Mouse (Mus musculus): ENCODE data around the gene Phyhipl. TPM values are rescaled to one million over a fixed set of nuclear protein-coding genes. Genes with fewer than 3 reads are reported as not detected.

Gene Phyhipl
- polyA plus RNA-seq, 1 experiment: 0.28 TPM

- 3% methylated on average over 110 of the region's 124 CpGs for WGBS
These were observed 56.4 kb downstream of the Phyhipl start for GRCm38 (mm10) chr10:70599126-70599924.

DNA sequence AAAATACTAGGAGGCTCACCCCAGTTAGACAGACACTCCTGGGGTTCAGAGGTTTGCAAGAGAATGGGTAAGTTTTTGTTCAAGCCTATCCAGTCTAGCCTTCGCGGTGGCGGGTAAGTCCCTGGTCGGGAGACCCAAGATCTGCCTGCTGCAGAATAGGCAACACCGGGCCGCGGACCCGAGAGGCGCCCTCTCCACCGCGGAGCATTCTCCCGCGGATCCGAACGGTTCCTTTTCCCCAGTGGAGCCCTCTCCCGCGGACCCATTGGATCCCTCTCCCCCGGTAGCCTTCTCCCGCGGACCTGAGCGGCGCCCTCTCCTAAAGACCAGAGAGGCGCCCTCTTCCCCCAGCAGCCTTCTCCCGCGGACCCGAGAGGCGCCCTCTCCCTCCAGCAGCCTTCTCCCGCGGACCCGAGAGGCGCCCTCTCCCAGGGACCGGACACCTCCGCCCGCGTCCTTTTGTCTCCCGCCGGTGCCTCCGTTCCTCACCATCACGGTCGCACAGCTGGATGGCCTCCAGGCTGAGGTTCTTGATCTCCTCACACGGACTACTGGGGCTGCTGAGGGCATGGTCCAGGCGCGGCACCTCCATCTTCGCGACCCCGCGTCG is 57.1 kb downstream of the Phyhipl start:
- TF ChIP-seq CTCF (IDR thresholded peaks at IDR 0.05; ENCODE audit: borderline replicate concordance, control insufficient read depth, extremely low read depth, insufficient read depth, low read length, poor library complexity) (no peak), POLR2A (IDR thresholded peaks at IDR 0.05; ENCODE audit: control insufficient read depth, extremely low read depth, insufficient read depth, low read length, poor library complexity) (no peak)
- Histone ChIP-seq H3K27me3 (ENCODE audit: control insufficient read depth, insufficient read depth, low read length) (peaks cover 9% of the 10 kb centered on the region; the same call in 1 of the 2 replicates), H3K4me1 (replicated peaks; ENCODE audit: control insufficient read depth, insufficient read depth, low read length) (peaks cover 7% of the 10 kb centered on the region; the same call in 1 of the 2 replicates), H3K36me3 (ENCODE audit: control insufficient read depth, insufficient read depth, low read length) (no peaks in the 10 kb centered on the region), H3K4me3 (ENCODE audit: control insufficient read depth, insufficient read depth, low read length) (peak overlapping the region; percentile 27; the same call in 1 of the 2 replicates), H3K27ac (ENCODE audit: control insufficient read depth, insufficient read depth, low read length) (no peak overlapping the region)
- DNase-seq: peak; percentile 2
- 6% methylated on average over 48 of the region's 48 CpGs for WGBS

More at GRCm38 (mm10) chr10:70599126-70599924, 56.4 kb downstream of the Phyhipl start:
- DNase-seq: peak; percentile 23
- Histone ChIP-seq H3K27me3 (ENCODE audit: control insufficient read depth, insufficient read depth, low read length) (peaks cover 9% of the 10 kb centered on the region; the same call in 1 of the 2 replicates), H3K4me3 (ENCODE audit: control insufficient read depth, insufficient read depth, low read length) (peak overlapping the region; percentile 27), H3K27ac (ENCODE audit: control insufficient read depth, insufficient read depth, low read length) (no peak overlapping the region), H3K36me3 (ENCODE audit: control insufficient read depth, insufficient read depth, low read length) (no peaks in the 10 kb centered on the region), H3K4me1 (replicated peaks; ENCODE audit: control insufficient read depth, insufficient read depth, low read length) (peaks cover 7% of the 10 kb centered on the region; the same call in 1 of the 2 replicates)
- TF ChIP-seq CTCF (IDR thresholded peaks at IDR 0.05; ENCODE audit: borderline replicate concordance, control insufficient read depth, extremely low read depth, insufficient read depth, low read length, poor library complexity) (no peak), POLR2A (IDR thresholded peaks at IDR 0.05; ENCODE audit: control insufficient read depth, extremely low read depth, insufficient read depth, low read length, poor library complexity) (no peak)

GRCm38 (mm10) chr10:70598081-70598515 is 57.7 kb downstream of the Phyhipl start:
- 22% methylated on average over 10 of the region's 10 CpGs for WGBS

GRCm38 (mm10) chr10:70594007-70594406 is 61.8 kb downstream of the Phyhipl start:
- DNase-seq: no peak
- no peak overlapping the region for H3K27ac ChIP-seq (ENCODE audit: control insufficient read depth, insufficient read depth, low read length)

More at GRCm38 (mm10) chr10:70598081-70598515, 57.7 kb downstream of the Phyhipl start:
- no peak for DNase-seq
- Histone ChIP-seq H3K36me3 (ENCODE audit: control insufficient read depth, insufficient read depth, low read length) (no peaks in the 10 kb centered on the region), H3K4me3 (ENCODE audit: control insufficient read depth, insufficient read depth, low read length) (no peak overlapping the region), H3K4me1 (replicated peaks; ENCODE audit: control insufficient read depth, insufficient read depth, low read length) (peaks cover 7% of the 10 kb centered on the region; the same call in 1 of the 2 replicates), H3K27ac (ENCODE audit: control insufficient read depth, insufficient read depth, low read length) (no peak overlapping the region), H3K27me3 (ENCODE audit: control insufficient read depth, insufficient read depth, low read length) (peaks cover 9% of the 10 kb centered on the region; the same call in 1 of the 2 replicates)
- TF ChIP-seq CTCF (IDR thresholded peaks at IDR 0.05; ENCODE audit: borderline replicate concordance, control insufficient read depth, extremely low read depth, insufficient read depth, low read length, poor library complexity) (no peak), POLR2A (IDR thresholded peaks at IDR 0.05; ENCODE audit: control insufficient read depth, extremely low read depth, insufficient read depth, low read length, poor library complexity) (no peak)

GRCm38 (mm10) chr10:70586876-70587405 is 68.8 kb downstream of the Phyhipl start:
- no peak overlapping the region for H3K4me3 ChIP-seq (ENCODE audit: control insufficient read depth, insufficient read depth, low read length)
- WGBS: 73% methylated on average over 3 of the region's 3 CpGs
- no peak for DNase-seq
- H3K36me3 ChIP-seq (ENCODE audit: control insufficient read depth, insufficient read depth, low read length): no peaks in the 10 kb centered on the region
- H3K27me3 ChIP-seq (ENCODE audit: control insufficient read depth, insufficient read depth, low read length): no peaks in the 10 kb centered on the region
- TF ChIP-seq POLR2A (IDR thresholded peaks at IDR 0.05; ENCODE audit: control insufficient read depth, extremely low read depth, insufficient read depth, low read length, poor library complexity): no peak
- TF ChIP-seq CTCF (IDR thresholded peaks at IDR 0.05; ENCODE audit: borderline replicate concordance, control insufficient read depth, extremely low read depth, insufficient read depth, low read length, poor library complexity): no peak
- no peak overlapping the region for H3K27ac ChIP-seq (ENCODE audit: control insufficient read depth, insufficient read depth, low read length)
- no peaks in the 10 kb centered on the region for H3K4me1 ChIP-seq (replicated peaks; ENCODE audit: control insufficient read depth, insufficient read depth, low read length)

More at GRCm38 (mm10) chr10:70594007-70594406, 61.8 kb downstream of the Phyhipl start:
- Histone ChIP-seq H3K36me3 (ENCODE audit: control insufficient read depth, insufficient read depth, low read length) (no peaks in the 10 kb centered on the region), H3K4me1 (replicated peaks; ENCODE audit: control insufficient read depth, insufficient read depth, low read length) (no peaks in the 10 kb centered on the region; the same call in 1 of the 2 replicates), H3K4me3 (ENCODE audit: control insufficient read depth, insufficient read depth, low read length) (no peak overlapping the region), H3K27me3 (ENCODE audit: control insufficient read depth, insufficient read depth, low read length) (peaks cover 9% of the 10 kb centered on the region; the same call in 1 of the 2 replicates)
- 63% methylated on average over 1 of the region's 1 CpGs for WGBS
- TF ChIP-seq POLR2A (IDR thresholded peaks at IDR 0.05; ENCODE audit: control insufficient read depth, extremely low read depth, insufficient read depth, low read length, poor library complexity) (no peak), CTCF (IDR thresholded peaks at IDR 0.05; ENCODE audit: borderline replicate concordance, control insufficient read depth, extremely low read depth, insufficient read depth, low read length, poor library complexity) (no peak)

DNA sequence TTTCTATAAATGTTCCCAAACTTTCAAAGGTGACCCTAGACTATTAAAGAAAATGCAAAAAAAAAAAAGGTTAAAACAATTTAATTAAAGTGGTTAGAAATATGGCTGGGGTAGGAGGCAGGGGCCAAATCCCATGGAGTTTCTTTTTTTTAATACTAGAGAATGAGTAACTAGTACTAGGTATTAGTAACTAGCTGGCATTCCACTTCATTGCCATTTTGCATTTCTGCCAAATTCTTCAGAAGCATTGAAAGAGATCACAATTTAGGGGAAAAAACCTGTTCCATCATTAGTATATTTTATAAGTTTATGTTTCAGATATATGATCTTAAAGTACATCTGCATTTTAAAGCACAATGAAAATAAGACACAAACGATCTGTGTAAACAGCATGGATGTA is 71.6 kb downstream of the Phyhipl start:
- WGBS: 90% methylated on average over 1 of the region's 1 CpGs
- H3K27ac ChIP-seq (ENCODE audit: control insufficient read depth, insufficient read depth, low read length): no peak overlapping the region
- no peak for TF ChIP-seq POLR2A (IDR thresholded peaks at IDR 0.05; ENCODE audit: control insufficient read depth, extremely low read depth, insufficient read depth, low read length, poor library complexity)
- no peak for TF ChIP-seq CTCF (IDR thresholded peaks at IDR 0.05; ENCODE audit: borderline replicate concordance, control insufficient read depth, extremely low read depth, insufficient read depth, low read length, poor library complexity)
- no peak overlapping the region for H3K4me3 ChIP-seq (ENCODE audit: control insufficient read depth, insufficient read depth, low read length)
- DNase-seq: no peak
- H3K36me3 ChIP-seq (ENCODE audit: control insufficient read depth, insufficient read depth, low read length): no peaks in the 10 kb centered on the region
- H3K27me3 ChIP-seq (ENCODE audit: control insufficient read depth, insufficient read depth, low read length): no peaks in the 10 kb centered on the region
- no peaks in the 10 kb centered on the region for H3K4me1 ChIP-seq (replicated peaks; ENCODE audit: control insufficient read depth, insufficient read depth, low read length)

All from thymus, adult 2 months (tissue).